Mouse (Mus musculus) embryonic fibroblast, embryonic 13.5 days (primary cell): Measurements from ENCODE around the gene Gm6096.

Source experiments
- CTCF ChIP-seq: IDR thresholded peaks from 2 replicates; pipeline ENCODE4 v1.5.1; 2011; ENCODE audit warnings: mild to moderate bottlenecking, control low read depth, low read length, moderate library complexity, borderline replicate concordance; ENCODE audit not compliant: insufficient read depth
- POLR2A ChIP-seq: IDR thresholded peaks from 2 replicates; pipeline ENCODE4 v1.6.1; 2011; ENCODE audit warnings: low read depth, mild to moderate bottlenecking, control low read depth, low read length, moderate library complexity

GRCm38 (mm10) chr7:34292633-34293032, 41.8 kb downstream of the Gm6096 start:
- TF ChIP-seq CTCF (no peak), POLR2A (no peak)
